Mouse (Mus musculus) hindbrain, embryonic 16.5 days (tissue): ENCODE results near the gene Fbxl17. TPM values are rescaled to one million over a fixed set of nuclear protein-coding genes. Genes with fewer than 3 reads are reported as not detected.
A peak's percentile ranks its signal among the peaks of the same experiment; 100 is the strongest.

Experiments
- ATAC-seq: fragments of 200-750 bp; cut with Nextera tagmentation; 2 replicates; pipeline ENCODE4 v1.8.0; 2017; ENCODE audit warnings: moderate TSS enrichment, moderate library complexity
- H3K27ac ChIP-seq: fragments of 300-500 bp; sonication (generic); 2 replicates; pipeline ENCODE4 v1.5.1; 2014; ENCODE audit warnings: low read depth, mild to moderate bottlenecking, control low read depth, low read length, moderate library complexity
- H3K27me3 ChIP-seq: fragments of 300-500 bp; sonication (generic); replicated peaks from 2 replicates; pipeline ENCODE4 v1.6.1; 2014; ENCODE audit warnings: low read length; ENCODE audit not compliant: control insufficient read depth, insufficient read depth
- H3K36me3 ChIP-seq: fragments of 300-500 bp; sonication (generic); 2 replicates; pipeline ENCODE4 v1.6.1; 2014; ENCODE audit warnings: mild to moderate bottlenecking, low read length, moderate library complexity, mixed read lengths; ENCODE audit not compliant: control insufficient read depth, insufficient read depth
- H3K4me1 ChIP-seq: fragments of 300-500 bp; sonication (generic); 2 replicates; pipeline ENCODE4 v1.6.1; 2014; ENCODE audit warnings: low read depth, low read length; ENCODE audit not compliant: control insufficient read depth, insufficient read depth
- H3K4me2 ChIP-seq: fragments of 300-500 bp; sonication (generic); 2 replicates; pipeline ENCODE4 v1.6.1; 2014; ENCODE audit warnings: mild to moderate bottlenecking, low read length, control low read depth, moderate library complexity
- H3K4me3 ChIP-seq: fragments of 300-500 bp; sonication (generic); 2 replicates; pipeline ENCODE4 v1.5.1; 2014; ENCODE audit warnings: mild to moderate bottlenecking, low read length, control low read depth, moderate library complexity
- H3K9ac ChIP-seq: fragments of 300-500 bp; sonication (generic); 2 replicates; pipeline ENCODE4 v1.6.1; 2014; ENCODE audit warnings: low read depth, mild to moderate bottlenecking, control low read depth, low read length, moderate library complexity
- H3K9me3 ChIP-seq: fragments of 300-500 bp; sonication (generic); 2 replicates; pipeline ENCODE4 v1.6.1; 2014; ENCODE audit warnings: mild to moderate bottlenecking, low read length, moderate library complexity; ENCODE audit not compliant: control insufficient read depth
- WGBS: fragments of 180-500 bp; shearing (Covaris S2); extraction: QIAGEN DNeasy Blood & Tissue Kit; methylation state at CpG from one replicate; pipeline ENCODE4 v1.1.7; 2014; 5-methylcytosine and 5-hydroxymethylcytosine counted together
- polyA plus RNA-seq: library from polyadenylated mRNA; unstranded; fragments of >200 nt; fragmentation: Nextera tagmentation; extraction: Ambion mirVana; gene quantifications from 2 replicates; pipeline ENCODE4 v1.2.1, GENCODE M21; 2015

The Fbxl17 gene
- polyA plus RNA-seq, 1 experiment from 2014 or later: 9.5 TPM

DNA sequence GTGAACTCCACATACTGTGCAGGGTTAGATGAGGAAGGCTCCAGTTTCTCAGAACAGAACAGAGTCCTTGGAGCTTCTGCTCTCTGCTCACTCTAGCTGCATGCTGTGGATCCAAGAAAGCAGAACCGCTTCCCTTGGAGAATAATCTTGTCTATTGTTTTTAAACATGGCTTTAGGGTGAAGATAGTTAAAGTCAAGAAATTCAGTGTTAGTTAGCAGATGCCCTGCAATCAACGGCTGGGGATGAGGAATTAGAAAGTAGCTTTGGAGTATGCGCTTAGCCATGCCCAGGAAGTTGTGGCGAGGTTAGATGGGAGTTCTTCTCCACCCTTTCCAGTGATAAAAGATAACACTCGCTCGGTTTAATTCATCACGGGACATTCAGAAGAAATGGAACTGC is 306.6 kb downstream of the Fbxl17 start:
- no peaks in the 10 kb centered on the region for H3K27me3 ChIP-seq
- no peaks in the 10 kb centered on the region for H3K36me3 ChIP-seq
- 74% methylated on average over 7 of the region's 7 CpGs for whole genome bisulfite sequencing
- H3K4me3 ChIP-seq: no peak overlapping the region
- no peak overlapping the region for H3K27ac ChIP-seq
- ATAC-seq: no peak
- H3K9ac ChIP-seq: no peak overlapping the region
- no peaks in the 10 kb centered on the region for H3K9me3 ChIP-seq
- H3K4me2 ChIP-seq: no peak overlapping the region
- H3K4me1 ChIP-seq: no peaks in the 10 kb centered on the region; the same call in 1 of the 2 replicates

- 52% methylated on average over 8 of the region's 8 CpGs for WGBS
Measured at GRCm38 (mm10) chr17:63191345-63191744, 308.5 kb downstream of the Fbxl17 start.

GRCm38 (mm10) chr17:63189274-63189673 is 310.5 kb downstream of the Fbxl17 start:
- 85% methylated on average over 8 of the region's 8 CpGs for WGBS
- Histone ChIP-seq H3K9ac (no peak overlapping the region), H3K4me1 (peaks cover 8% of the 10 kb centered on the region), H3K9me3 (no peaks in the 10 kb centered on the region), H3K4me2 (no peak overlapping the region), H3K4me3 (no peak overlapping the region), H3K27me3 (no peaks in the 10 kb centered on the region), H3K36me3 (no peaks in the 10 kb centered on the region), H3K27ac (no peak overlapping the region)
- no peak for ATAC-seq

More at GRCm38 (mm10) chr17:63191345-63191744, 308.5 kb downstream of the Fbxl17 start:
- ATAC-seq: peak; percentile 73; the same call in 1 of the 2 replicates
- no peak overlapping the region for H3K4me3 ChIP-seq
- no peaks in the 10 kb centered on the region for H3K36me3 ChIP-seq
- no peaks in the 10 kb centered on the region for H3K9me3 ChIP-seq
- H3K4me1 ChIP-seq: no peaks in the 10 kb centered on the region; the same call in 1 of the 2 replicates
- no peak overlapping the region for H3K9ac ChIP-seq
- H3K27me3 ChIP-seq: no peaks in the 10 kb centered on the region
- no peak overlapping the region for H3K27ac ChIP-seq
- no peak overlapping the region for H3K4me2 ChIP-seq

DNA sequence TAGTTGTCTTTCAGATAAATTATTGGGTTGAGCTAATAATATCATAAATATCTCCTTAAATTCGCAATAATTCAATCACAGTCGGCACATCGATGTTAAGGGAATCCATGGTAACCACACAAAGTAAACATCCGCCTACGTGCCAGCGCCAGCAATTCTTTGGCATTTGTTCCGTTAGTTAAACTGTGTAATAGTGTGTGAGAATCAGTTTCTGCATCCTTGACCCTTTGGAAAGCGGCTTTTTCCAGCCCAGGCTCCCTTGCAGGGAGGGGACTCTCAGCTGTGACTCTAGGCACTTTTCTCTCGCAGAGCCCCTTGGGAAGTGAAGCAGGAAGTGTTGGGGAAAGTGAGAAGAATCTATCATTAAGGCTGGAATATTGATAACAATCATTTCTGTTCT is 314.3 kb downstream of the Fbxl17 start:
- no peak overlapping the region for H3K27ac ChIP-seq
- peak overlapping the region; percentile 21; the same call in 1 of the 2 replicates for H3K4me2 ChIP-seq
- peak; percentile 61 for ATAC-seq
- no peaks in the 10 kb centered on the region for H3K36me3 ChIP-seq
- H3K9me3 ChIP-seq: no peaks in the 10 kb centered on the region
- H3K4me1 ChIP-seq: peaks cover 8% of the 10 kb centered on the region
- H3K9ac ChIP-seq: no peak overlapping the region
- 20% methylated on average over 9 of the region's 9 CpGs for WGBS
- no peaks in the 10 kb centered on the region for H3K27me3 ChIP-seq
- no peak overlapping the region for H3K4me3 ChIP-seq

- Histone ChIP-seq H3K4me1 (peaks cover 8% of the 10 kb centered on the region), H3K9ac (no peak overlapping the region), H3K36me3 (no peaks in the 10 kb centered on the region), H3K4me3 (no peak overlapping the region), H3K27me3 (no peaks in the 10 kb centered on the region), H3K4me2 (peak overlapping the region; percentile 21; the same call in 1 of the 2 replicates), H3K27ac (no peak overlapping the region), H3K9me3 (no peaks in the 10 kb centered on the region)
- no peak for ATAC-seq
- 43% methylated on average over 10 of the region's 10 CpGs for WGBS
Measured at GRCm38 (mm10) chr17:63184844-63185504, 314.8 kb downstream of the Fbxl17 start.

DNA sequence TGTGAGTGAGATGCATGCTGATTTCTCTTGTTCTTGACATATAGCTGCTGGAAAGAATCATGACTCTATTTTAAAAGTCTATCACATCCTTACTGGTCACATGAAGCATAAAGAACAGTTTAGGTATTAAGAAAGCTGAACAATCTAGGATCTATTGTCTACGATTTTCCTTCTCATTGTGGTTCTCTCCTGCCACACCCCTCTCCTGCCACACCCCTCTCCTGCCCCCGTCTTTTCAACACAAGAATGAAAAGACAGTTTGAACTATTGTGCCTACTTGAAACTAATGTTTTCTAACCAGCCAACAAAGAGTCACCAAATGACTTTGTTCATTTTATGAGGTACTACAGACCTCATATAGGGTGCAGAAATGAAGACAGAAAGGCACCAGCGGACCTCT is 316.4 kb downstream of the Fbxl17 start:
- ATAC-seq: no peak
- no peaks in the 10 kb centered on the region for H3K36me3 ChIP-seq
- H3K4me3 ChIP-seq: no peak overlapping the region
- 61% methylated on average over 3 of the region's 3 CpGs for WGBS
- H3K9me3 ChIP-seq: no peaks in the 10 kb centered on the region
- H3K4me2 ChIP-seq: no peak overlapping the region
- peaks cover 8% of the 10 kb centered on the region for H3K4me1 ChIP-seq
- H3K27ac ChIP-seq: no peak overlapping the region
- H3K27me3 ChIP-seq: no peaks in the 10 kb centered on the region
- H3K9ac ChIP-seq: no peak overlapping the region

DNA sequence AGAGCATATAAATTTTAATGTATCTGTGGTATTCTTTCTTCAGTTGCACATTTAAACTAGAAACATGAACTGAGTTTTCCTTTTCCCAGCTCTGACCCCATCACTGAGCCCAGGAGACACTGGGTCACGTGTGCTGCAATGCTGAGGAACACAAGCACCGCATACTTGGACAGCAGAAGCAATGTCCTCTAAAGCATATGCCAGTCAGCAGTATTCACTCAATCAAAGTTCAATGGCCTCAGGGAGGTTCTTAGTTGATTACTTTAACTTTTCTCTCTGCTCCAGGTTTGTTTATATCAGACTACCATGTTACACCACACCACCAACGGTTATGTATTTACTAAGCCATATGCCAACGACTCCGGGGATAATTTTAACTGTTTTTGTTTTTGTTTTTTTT is 318.2 kb downstream of the Fbxl17 start:
- H3K36me3 ChIP-seq: no peaks in the 10 kb centered on the region
- H3K9me3 ChIP-seq: no peaks in the 10 kb centered on the region
- no peak for ATAC-seq
- peaks cover 8% of the 10 kb centered on the region for H3K4me1 ChIP-seq
- no peak overlapping the region for H3K27ac ChIP-seq
- H3K9ac ChIP-seq: no peak overlapping the region
- H3K27me3 ChIP-seq: no peaks in the 10 kb centered on the region
- no peak overlapping the region for H3K4me3 ChIP-seq
- H3K4me2 ChIP-seq: no peak overlapping the region
- 80% methylated on average over 5 of the region's 5 CpGs for WGBS

GRCm38 (mm10) chr17:63180042-63180441 is 319.8 kb downstream of the Fbxl17 start:
- WGBS: 93% methylated on average over 3 of the region's 3 CpGs
- Histone ChIP-seq H3K4me1 (peaks cover 1% of the 10 kb centered on the region; the same call in 1 of the 2 replicates), H3K27me3 (no peaks in the 10 kb centered on the region), H3K4me3 (no peak overlapping the region), H3K9me3 (no peaks in the 10 kb centered on the region), H3K4me2 (no peak overlapping the region), H3K9ac (no peak overlapping the region), H3K36me3 (no peaks in the 10 kb centered on the region), H3K27ac (no peak overlapping the region)
- no peak for ATAC-seq

DNA sequence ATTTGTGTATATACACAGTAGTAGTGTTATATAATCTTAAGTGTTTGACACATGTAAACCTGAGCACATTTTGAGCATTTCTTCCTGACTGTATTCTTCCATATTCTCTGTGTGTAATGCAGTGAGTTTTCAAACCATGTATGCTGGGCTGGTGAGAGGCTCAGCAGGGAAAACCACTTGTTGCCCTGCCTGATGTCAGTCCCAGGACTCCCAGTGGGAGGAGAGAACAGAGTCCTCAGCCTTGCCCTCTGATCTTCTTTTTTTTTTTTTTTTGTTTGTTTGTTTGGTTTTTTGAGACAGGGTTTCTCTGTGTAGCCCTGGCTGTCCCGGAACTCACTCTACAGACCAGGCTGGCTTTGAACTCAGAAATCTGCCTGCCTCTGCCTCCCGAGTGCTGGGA is 321.5 kb downstream of the Fbxl17 start:
- Histone ChIP-seq H3K4me1 (no peaks in the 10 kb centered on the region), H3K4me3 (no peak overlapping the region), H3K27ac (no peak overlapping the region), H3K4me2 (no peak overlapping the region), H3K9me3 (no peaks in the 10 kb centered on the region), H3K27me3 (no peaks in the 10 kb centered on the region), H3K36me3 (no peaks in the 10 kb centered on the region), H3K9ac (no peak overlapping the region)
- 86% methylated on average over 2 of the region's 2 CpGs for WGBS
- ATAC-seq: no peak
